Mouse (Mus musculus): ENCODE results near the gene Ptprq.

DNA sequence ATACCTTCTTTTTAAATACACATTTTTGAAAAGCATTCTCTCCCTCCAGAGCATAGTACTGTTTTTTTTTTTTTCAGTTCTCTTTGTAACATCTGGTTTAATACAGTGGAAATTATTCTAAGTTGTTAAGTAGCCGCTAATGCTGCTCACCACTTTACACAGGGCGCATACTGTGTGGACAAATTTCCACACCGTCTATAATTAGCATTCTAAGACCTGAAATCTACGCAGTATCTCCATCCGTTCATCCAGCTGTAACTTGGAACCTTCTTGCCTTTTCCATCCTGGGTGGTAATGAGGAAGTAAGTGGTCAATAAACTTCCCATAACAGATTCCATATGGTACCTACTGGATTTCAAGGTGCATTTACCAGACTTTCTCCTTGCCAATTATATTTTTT, 20.0 kb upstream of the Ptprq start:
- TF ChIP-seq POLR2A (IDR thresholded peaks at IDR 0.05; ENCODE audit: borderline replicate concordance, extremely low read depth, insufficient read depth, insufficient read length, poor library complexity, severe bottlenecking) (no peak), CTCF (IDR thresholded peaks at IDR 0.05; ENCODE audit: borderline replicate concordance, extremely low read depth, insufficient read depth, insufficient read length) (no peak)
